Mouse (Mus musculus) MEL (cell line): ENCODE measurements at regions not wholly inside any gene's neighbourhood (a gene's known extent, or its start where the extent isn't known, plus 50 kb on each side); places are given as distances from the start of the nearest gene placed in this dataset.
A peak's percentile ranks its signal among the peaks of the same experiment; 100 is the strongest.
"Not testable (repeated sequence)": the region's sequence is repeated elsewhere in the genome, so short reads cannot be mapped to it uniquely, and the experiment has no call there.

Experiments used
- DNase-seq: peaks from one replicate; pipeline ENCODE4 v3.0.0; 2011; ENCODE audit warnings: low read depth, low spot score
- H3K27ac ChIP-seq: 2 replicates; pipeline ENCODE4 v1.5.1; 2012; ENCODE audit warnings: low read depth, mild to moderate bottlenecking, control low read depth, low read length, moderate library complexity; ENCODE audit not compliant: control insufficient read depth
- H3K27me3 ChIP-seq, 2 experiments: fragments of 150-350 bp in 1 of 2; sonication (generic) in 1 of 2; 2 replicates each; pipeline ENCODE4 v1.6.1; 2012; ENCODE audit warnings: low read length in 2 of 2, mild to moderate bottlenecking in 2 of 2, improper control_type of control experiment in 1 of 2, moderate library complexity in 1 of 2; ENCODE audit not compliant: insufficient read depth in 2 of 2, control insufficient read depth in 1 of 2
- H3K36me3 ChIP-seq, 2 experiments: 2 replicates each; pipeline ENCODE4 v1.6.1; 2012 to 2014; ENCODE audit warnings: low read length in 2 of 2, improper control_type of control experiment in 1 of 2, inconsistent platforms in 1 of 2, mild to moderate bottlenecking in 1 of 2; ENCODE audit not compliant: insufficient read depth in 2 of 2, control insufficient read depth in 1 of 2
- H3K4me1 ChIP-seq, 2 experiments: fragments of 150-350 bp in 1 of 2; sonication (generic) in 1 of 2; 2 replicates each; pipeline ENCODE4 v1.6.1; 2012; ENCODE audit warnings: low read length in 2 of 2, improper control_type of control experiment in 1 of 2, mild to moderate bottlenecking in 1 of 2; ENCODE audit not compliant: insufficient read depth in 2 of 2, control insufficient read depth in 1 of 2
- H3K4me3 ChIP-seq, 2 experiments: fragments of 150-350 bp in 1 of 2; sonication (generic) in 1 of 2; 2 replicates each; pipeline ENCODE4 v1.5.1; 2012; ENCODE audit warnings: low read depth in 2 of 2, low read length in 2 of 2, mild to moderate bottlenecking in 2 of 2, moderate library complexity in 2 of 2, control low read depth in 1 of 2, improper control_type of control experiment in 1 of 2; ENCODE audit not compliant: control insufficient read depth in 1 of 2, insufficient read depth in 1 of 2
- H3K79me2 ChIP-seq: 2 replicates; pipeline ENCODE4 v1.6.1; 2012; ENCODE audit warnings: mild to moderate bottlenecking, low read length, moderate library complexity; ENCODE audit not compliant: control insufficient read depth, poor library complexity, insufficient read depth
- H3K9ac ChIP-seq: 2 replicates; pipeline ENCODE4 v1.6.1; 2012; ENCODE audit warnings: low read depth, mild to moderate bottlenecking, control low read depth, low read length, moderate library complexity; ENCODE audit not compliant: control insufficient read depth, poor library complexity, severe bottlenecking
- H3K9me3 ChIP-seq: fragments of 150-350 bp; sonication (generic); replicated peaks from 2 replicates; pipeline ENCODE4 v1.6.1; 2012; ENCODE audit warnings: mild to moderate bottlenecking, low read length, improper control_type of control experiment, moderate library complexity; ENCODE audit not compliant: insufficient read depth
- TAL1 ChIP-seq: IDR thresholded peaks from 2 replicates; pipeline ENCODE4 v1.6.1; 2012; ENCODE audit warnings: mild to moderate bottlenecking, inconsistent platforms, low read length, moderate library complexity, mixed read lengths
- TCF12 ChIP-seq: IDR thresholded peaks from 2 replicates; pipeline ENCODE4 v1.6.1; 2014; ENCODE audit warnings: low read depth, mild to moderate bottlenecking, inconsistent platforms, low read length, improper control_type of control experiment, moderate library complexity
- USF2 ChIP-seq, 2 experiments: IDR thresholded peaks; 2 replicates each; pipeline ENCODE4 v1.6.1; 2011 to 2012; ENCODE audit warnings: improper control_type of control experiment in 2 of 2, low read length in 2 of 2, borderline replicate concordance in 1 of 2, inconsistent platforms in 1 of 2, low read depth in 1 of 2, mild to moderate bottlenecking in 1 of 2; ENCODE audit not compliant: insufficient read depth in 1 of 2

- TF ChIP-seq TAL1: peak; percentile 15; the same call in 1 of the 2 replicates
- peak; percentile 13; the same call in 1 of the 2 replicates for TF ChIP-seq TCF12
- not testable (repeated sequence) for H3K4me1 ChIP-seq, H3K79me2 ChIP-seq, H3K9ac ChIP-seq, H3K27ac ChIP-seq, H3K9me3 ChIP-seq, H3K4me3 ChIP-seq, H3K36me3 ChIP-seq, H3K27me3 ChIP-seq
- DNase-seq: peak; percentile 40
These were observed 434.0 kb upstream of the Amot start for GRCm38 (mm10) chrX:145938992-145939391.

GRCm38 (mm10) chrX:145938295-145938966, 433.4 kb upstream of the Amot start:
- H3K27me3 ChIP-seq: no peaks in the 10 kb centered on the region
- TF ChIP-seq USF2 (IDR thresholded peaks at IDR 0.05; ENCODE audit: borderline replicate concordance in 1 of 2, insufficient read depth in 1 of 2, low read depth in 1 of 2, low read length in 2 of 2): no peak
- TF ChIP-seq TAL1: peak; percentile 9; the same call in 1 of the 2 replicates
- no peaks in the 10 kb centered on the region; a peak in 1 of 4 replicates for H3K4me1 ChIP-seq
- no peaks in the 10 kb centered on the region for H3K9me3 ChIP-seq
- H3K27ac ChIP-seq: no peak overlapping the region
- H3K36me3 ChIP-seq: peaks cover 0 to 2% of the 10 kb centered on the region in 2 experiments; a peak in 1 of 4 replicates
- no peaks in the 10 kb centered on the region for H3K79me2 ChIP-seq
- H3K9ac ChIP-seq: no peak overlapping the region
- no peak overlapping the region for H3K4me3 ChIP-seq
- DNase-seq: peak; percentile 37
